Mouse (Mus musculus) spleen, adult 18-20 months (tissue): ENCODE results near the gene Kmt2d.

Experiments used
- DNase-seq, 2 experiments: peaks; one replicate each; pipeline ENCODE4 v3.0.0; 2022; ENCODE audit warnings: mixed read lengths in 2 of 2

The Kmt2d gene

GRCm38 (mm10) chr15:98886667-98887387 is 15.8 kb upstream of the Kmt2d start:
- no peak for DNase-seq

GRCm38 (mm10) chr15:98884106-98884505 is 13.1 kb upstream of the Kmt2d start:
- no peak for DNase-seq

- no peak for DNase-seq
These were observed 12.7 kb upstream of the Kmt2d start for GRCm38 (mm10) chr15:98883661-98884060.

- DNase-seq = no peak
These were observed 10.6 kb upstream of the Kmt2d start for GRCm38 (mm10) chr15:98881656-98882008.

GRCm38 (mm10) chr15:98880978-98881655 is 10.1 kb upstream of the Kmt2d start:
- DNase-seq = peak; percentile 84 to 90

GRCm38 (mm10) chr15:98877331-98877730 is 6.3 kb upstream of the Kmt2d start:
- peak in 1 of 2 experiments; percentile 50 for DNase-seq

GRCm38 (mm10) chr15:98871916-98872888 is 1.2 kb upstream of the Kmt2d start:
- DNase-seq = peak; percentile 84 to 89

- peak in 1 of 2 experiments; percentile 25 for DNase-seq
These were observed 580 bp downstream of the Kmt2d start for GRCm38 (mm10) chr15:98870179-98871069.

- DNase-seq = no peak
These were observed 1.4 kb downstream of the Kmt2d start for GRCm38 (mm10) chr15:98869342-98870178.

- DNase-seq = no peak
These were observed 2.5 kb downstream of the Kmt2d start for GRCm38 (mm10) chr15:98868346-98869063.

GRCm38 (mm10) chr15:98867321-98867720 is 3.7 kb downstream of the Kmt2d start:
- DNase-seq = peak; percentile 57 to 58

- DNase-seq = no peak
These were observed 4.5 kb downstream of the Kmt2d start for GRCm38 (mm10) chr15:98866501-98866900.

- DNase-seq = no peak
These were observed 5.2 kb downstream of the Kmt2d start for GRCm38 (mm10) chr15:98865771-98866170.

GRCm38 (mm10) chr15:98864951-98865350 is 6.1 kb downstream of the Kmt2d start:
- DNase-seq = no peak

GRCm38 (mm10) chr15:98863451-98863958 is 7.5 kb downstream of the Kmt2d start:
- DNase-seq = no peak

- DNase-seq = no peak
These were observed 9.1 kb downstream of the Kmt2d start for GRCm38 (mm10) chr15:98861701-98862410.

- DNase-seq = no peak
These were observed 10.1 kb downstream of the Kmt2d start for GRCm38 (mm10) chr15:98860921-98861320.

- DNase-seq = no peak
These were observed 11.5 kb downstream of the Kmt2d start for GRCm38 (mm10) chr15:98859319-98860043.

- DNase-seq = peak in 1 of 2 experiments; percentile 3
These were observed 16.8 kb downstream of the Kmt2d start for GRCm38 (mm10) chr15:98854214-98854613.
